Mouse (Mus musculus): Measurements from ENCODE around the gene Ergic2. TPM values are rescaled to one million over a fixed set of nuclear protein-coding genes. Genes with fewer than 3 reads are reported as not detected.

The Ergic2 gene
- polyA plus RNA-seq, 1 experiment from 2014 or later = 207 TPM

- Histone ChIP-seq H3K4me1 (ENCODE audit: insufficient read depth) (no peaks in the 10 kb centered on the region), H3K4me2 (no peak overlapping the region), H3K4me3 (ENCODE audit: low read depth, low read length) (no peak overlapping the region), H3K36me3 (ENCODE audit: insufficient read depth) (no peaks in the 10 kb centered on the region), H3K27ac (ENCODE audit: low read depth) (no peak overlapping the region), H3K27me3 (ENCODE audit: insufficient read depth, low read length) (no peaks in the 10 kb centered on the region), H3K9me3 (ENCODE audit: low read depth, low read length) (no peaks in the 10 kb centered on the region), H3K9ac (no peak overlapping the region)
- DNase-seq (peak; percentile 84), ATAC-seq (ENCODE audit: insufficient read depth) (no peak)
- TF ChIP-seq CTCF (IDR thresholded peaks at IDR 0.05; ENCODE audit: low read depth) = peak; percentile 78
- WGBS = 4% methylated on average over 5 of the region's 5 CpGs
Observed at GRCm38 (mm10) chr6:148214765-148215164, 2.6 kb upstream of the Ergic2 start.

- peak overlapping the region; percentile 81 for H3K27ac ChIP-seq (ENCODE audit: low read depth)
- peak overlapping the region; percentile 97 for H3K9ac ChIP-seq
- no peaks in the 10 kb centered on the region for H3K27me3 ChIP-seq (ENCODE audit: insufficient read depth, low read length)
- DNase-seq = peak; percentile 23
- ATAC-seq (ENCODE audit: insufficient read depth) = peak; percentile 57
- H3K4me3 ChIP-seq (ENCODE audit: low read depth, low read length) = peak overlapping the region; percentile 98
- H3K4me2 ChIP-seq = peak overlapping the region; percentile 61
- 0 out of 2 replicates have a peak, but pooled peaks cover under 1% of the 10 kb centered on the region for H3K36me3 ChIP-seq (ENCODE audit: insufficient read depth)
- H3K4me1 ChIP-seq (ENCODE audit: insufficient read depth) = no peaks in the 10 kb centered on the region
- H3K9me3 ChIP-seq (ENCODE audit: low read depth, low read length) = no peaks in the 10 kb centered on the region
- no peak for TF ChIP-seq CTCF (IDR thresholded peaks at IDR 0.05; ENCODE audit: low read depth)
- WGBS = under 1% methylated on average over 51 of the region's 51 CpGs
Observed at GRCm38 (mm10) chr6:148211391-148211876, 740 bp downstream of the Ergic2 start.

- Histone ChIP-seq H3K4me1 (ENCODE audit: insufficient read depth) (no peaks in the 10 kb centered on the region), H3K9ac (no peak overlapping the region), H3K9me3 (ENCODE audit: low read depth, low read length) (no peaks in the 10 kb centered on the region), H3K36me3 (ENCODE audit: insufficient read depth) (peaks cover 26% of the 10 kb centered on the region), H3K4me3 (ENCODE audit: low read depth, low read length) (no peak overlapping the region), H3K27me3 (ENCODE audit: insufficient read depth, low read length) (no peaks in the 10 kb centered on the region), H3K27ac (ENCODE audit: low read depth) (no peak overlapping the region), H3K4me2 (no peak overlapping the region)
- no peak for TF ChIP-seq CTCF (IDR thresholded peaks at IDR 0.05; ENCODE audit: low read depth)
- 57% methylated on average over 1 of the region's 1 CpGs for WGBS
- DNase-seq (no peak), ATAC-seq (ENCODE audit: insufficient read depth) (no peak)
Observed at GRCm38 (mm10) chr6:148207522-148207921, 4.7 kb downstream of the Ergic2 start.

GRCm38 (mm10) chr6:148205134-148205533 is 7.0 kb downstream of the Ergic2 start:
- H3K27me3 ChIP-seq (ENCODE audit: insufficient read depth, low read length) = no peaks in the 10 kb centered on the region
- no peaks in the 10 kb centered on the region for H3K4me1 ChIP-seq (ENCODE audit: insufficient read depth)
- DNase-seq (no peak), ATAC-seq (ENCODE audit: insufficient read depth) (no peak)
- H3K4me2 ChIP-seq = no peak overlapping the region
- no peak for TF ChIP-seq CTCF (IDR thresholded peaks at IDR 0.05; ENCODE audit: low read depth)
- no peaks in the 10 kb centered on the region for H3K9me3 ChIP-seq (ENCODE audit: low read depth, low read length)
- H3K9ac ChIP-seq = no peak overlapping the region
- H3K27ac ChIP-seq (ENCODE audit: low read depth) = no peak overlapping the region
- no peak overlapping the region for H3K4me3 ChIP-seq (ENCODE audit: low read depth, low read length)
- 88% methylated on average over 1 of the region's 1 CpGs for WGBS
- peaks cover 45% of the 10 kb centered on the region for H3K36me3 ChIP-seq (ENCODE audit: insufficient read depth)

- H3K27ac ChIP-seq (ENCODE audit: low read depth) = no peak overlapping the region
Observed at GRCm38 (mm10) chr6:148199729-148200128, 12.4 kb downstream of the Ergic2 start.

GRCm38 (mm10) chr6:148199177-148199576 is 13.0 kb downstream of the Ergic2 start:
- H3K36me3 ChIP-seq (ENCODE audit: insufficient read depth) = peaks cover 72% of the 10 kb centered on the region
- no peaks in the 10 kb centered on the region for H3K4me1 ChIP-seq (ENCODE audit: insufficient read depth)
- no peak overlapping the region for H3K4me2 ChIP-seq
- WGBS = 90% methylated on average over 2 of the region's 2 CpGs
- ATAC-seq (ENCODE audit: insufficient read depth) (no peak), DNase-seq (no peak)
- H3K9me3 ChIP-seq (ENCODE audit: low read depth, low read length) = no peaks in the 10 kb centered on the region
- H3K27me3 ChIP-seq (ENCODE audit: insufficient read depth, low read length) = no peaks in the 10 kb centered on the region
- H3K4me3 ChIP-seq (ENCODE audit: low read depth, low read length) = no peak overlapping the region
- no peak overlapping the region for H3K27ac ChIP-seq (ENCODE audit: low read depth)
- TF ChIP-seq CTCF (IDR thresholded peaks at IDR 0.05; ENCODE audit: low read depth) = no peak
- no peak overlapping the region for H3K9ac ChIP-seq

More at GRCm38 (mm10) chr6:148199729-148200128, 12.4 kb downstream of the Ergic2 start:
- no peak overlapping the region for H3K4me2 ChIP-seq
- DNase-seq = no peak
- H3K9ac ChIP-seq = no peak overlapping the region
- WGBS = 90% methylated on average over 3 of the region's 3 CpGs
- H3K27me3 ChIP-seq (ENCODE audit: insufficient read depth, low read length) = no peaks in the 10 kb centered on the region
- H3K9me3 ChIP-seq (ENCODE audit: low read depth, low read length) = no peaks in the 10 kb centered on the region
- ATAC-seq (ENCODE audit: insufficient read depth) = no peak
- no peak overlapping the region for H3K4me3 ChIP-seq (ENCODE audit: low read depth, low read length)
- TF ChIP-seq CTCF (IDR thresholded peaks at IDR 0.05; ENCODE audit: low read depth) = no peak
- peaks cover 69% of the 10 kb centered on the region for H3K36me3 ChIP-seq (ENCODE audit: insufficient read depth)
- H3K4me1 ChIP-seq (ENCODE audit: insufficient read depth) = no peaks in the 10 kb centered on the region

- Histone ChIP-seq H3K9me3 (ENCODE audit: low read depth, low read length) (no peaks in the 10 kb centered on the region), H3K4me3 (ENCODE audit: low read depth, low read length) (no peak overlapping the region), H3K27me3 (ENCODE audit: insufficient read depth, low read length) (no peaks in the 10 kb centered on the region), H3K4me1 (ENCODE audit: insufficient read depth) (no peaks in the 10 kb centered on the region), H3K36me3 (ENCODE audit: insufficient read depth) (peaks cover 69% of the 10 kb centered on the region), H3K9ac (no peak overlapping the region), H3K4me2 (no peak overlapping the region), H3K27ac (ENCODE audit: low read depth) (no peak overlapping the region)
- DNase-seq = no peak
- ATAC-seq (ENCODE audit: insufficient read depth) = no peak
- WGBS = 79% methylated on average over 6 of the region's 6 CpGs
- TF ChIP-seq CTCF (IDR thresholded peaks at IDR 0.05; ENCODE audit: low read depth) = no peak
Observed at GRCm38 (mm10) chr6:148193972-148194701, 18.0 kb downstream of the Ergic2 start.

Measured in lung, embryonic 14.5 days (tissue).